Mouse (Mus musculus) liver, embryonic 11.5 days (tissue): ENCODE measurements around the gene Tecpr1. TPM values are rescaled to one million over a fixed set of nuclear protein-coding genes. Genes with fewer than 3 reads are reported as not detected.

Experiments used
- ATAC-seq: fragments of 200-750 bp; cut with Nextera tagmentation; replicated peaks from 2 replicates; pipeline ENCODE4 v1.8.0; 2017; ENCODE audit warnings: moderate number of reproducible peaks, mild to moderate bottlenecking, moderate TSS enrichment, moderate library complexity; ENCODE audit not compliant: low FRiP score
- DNase-seq: peaks from one replicate; pipeline ENCODE4 v3.0.0-alpha.2; 2017; ENCODE audit warnings: low spot score
- H3K27ac ChIP-seq: fragments of 300-500 bp; sonication (generic); 2 replicates; pipeline ENCODE4 v1.5.1; 2014; ENCODE audit warnings: mild to moderate bottlenecking, low read depth, low read length, control low read depth
- H3K27me3 ChIP-seq: fragments of 300-500 bp; sonication (generic); replicated peaks from 2 replicates; pipeline ENCODE4 v1.6.1; 2014; ENCODE audit warnings: low read length, mixed read lengths; ENCODE audit not compliant: control insufficient read depth, insufficient read depth
- H3K36me3 ChIP-seq: fragments of 300-500 bp; sonication (generic); 2 replicates; pipeline ENCODE4 v1.6.1; 2014; ENCODE audit warnings: mild to moderate bottlenecking, low read length, moderate library complexity, mixed read lengths; ENCODE audit not compliant: control insufficient read depth, insufficient read depth
- H3K4me1 ChIP-seq: fragments of 300-500 bp; sonication (generic); replicated peaks from 2 replicates; pipeline ENCODE4 v1.6.1; 2014; ENCODE audit warnings: low read length, mixed read lengths; ENCODE audit not compliant: control insufficient read depth, insufficient read depth
- H3K4me2 ChIP-seq: fragments of 300-500 bp; sonication (generic); 2 replicates; pipeline ENCODE4 v1.6.1; 2014; ENCODE audit warnings: mild to moderate bottlenecking, control low read depth, moderate library complexity
- H3K4me3 ChIP-seq: fragments of 300-500 bp; sonication (generic); 2 replicates; pipeline ENCODE4 v1.5.1; 2014; ENCODE audit warnings: low read depth, low read length, control low read depth
- H3K9ac ChIP-seq: fragments of 300-500 bp; sonication (generic); 2 replicates; pipeline ENCODE4 v1.6.1; 2014; ENCODE audit warnings: low read depth, low read length, control low read depth
- H3K9me3 ChIP-seq: fragments of 300-500 bp; sonication (generic); 2 replicates; pipeline ENCODE4 v1.6.1; 2016; ENCODE audit warnings: low read length, inconsistent platforms, mixed read lengths; ENCODE audit not compliant: control insufficient read depth
- WGBS: fragments of 180-500 bp; shearing (Covaris S2); extraction: QIAGEN DNeasy Blood & Tissue Kit; methylation state at CpG from one replicate; pipeline ENCODE4 v1.1.7; 2014; 5-methylcytosine and 5-hydroxymethylcytosine counted together
- polyA plus RNA-seq: library from polyadenylated mRNA; unstranded; fragments of >200 nt; fragmentation: Nextera tagmentation; extraction: Ambion mirVana; gene quantifications from 2 replicates; pipeline ENCODE4 v1.2.1, GENCODE M21; 2014

Tecpr1 gene
- polyA plus RNA-seq, 1 experiment from 2014 or later: 8.9 TPM

DNA sequence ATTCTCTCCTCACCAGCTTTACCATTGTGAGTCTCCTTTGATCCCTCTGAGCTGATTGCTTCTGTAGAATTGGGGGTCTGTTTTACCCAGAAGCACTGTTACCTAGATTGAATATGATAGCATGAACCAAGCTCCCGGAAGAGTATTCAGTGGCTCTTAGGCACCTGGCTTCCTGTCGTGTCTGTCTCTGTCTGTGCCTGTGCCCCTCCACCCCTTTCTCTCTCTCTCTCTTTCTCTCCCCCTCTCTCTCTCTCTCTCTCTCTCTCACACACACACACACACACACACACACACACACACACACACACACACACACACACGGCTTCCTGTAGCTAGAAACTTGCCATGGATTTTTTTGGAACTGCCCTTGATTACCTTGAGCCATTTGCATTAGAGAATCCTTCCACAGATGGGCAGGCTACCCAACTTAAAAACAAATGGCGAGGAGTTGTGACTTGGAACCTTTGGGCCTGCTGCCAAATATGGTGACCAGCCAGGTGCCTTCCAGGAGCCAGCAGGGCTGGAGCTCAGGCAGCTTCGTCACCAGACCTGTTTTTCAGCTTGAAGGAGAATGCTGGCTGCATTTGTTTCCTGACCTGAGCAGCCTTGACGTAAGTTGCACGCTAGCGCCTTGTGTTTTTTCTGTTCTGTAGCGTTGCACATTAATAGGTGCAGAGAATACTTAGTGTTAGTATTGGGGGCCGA is 60.5 kb downstream of the Tecpr1 start:
- no peak overlapping the region for H3K4me2 ChIP-seq
- ATAC-seq: no peak
- no peaks in the 10 kb centered on the region for H3K27me3 ChIP-seq
- H3K27ac ChIP-seq: no peak overlapping the region
- no peak overlapping the region for H3K4me3 ChIP-seq
- DNase-seq: no peak
- H3K9me3 ChIP-seq: no peaks in the 10 kb centered on the region
- H3K9ac ChIP-seq: no peak overlapping the region
- H3K36me3 ChIP-seq: peaks cover 7% of the 10 kb centered on the region; the same call in 1 of the 2 replicates
- 86% methylated on average over 10 of the region's 10 CpGs for WGBS
- H3K4me1 ChIP-seq: peaks cover 5% of the 10 kb centered on the region; the same call in 1 of the 2 replicates

DNA sequence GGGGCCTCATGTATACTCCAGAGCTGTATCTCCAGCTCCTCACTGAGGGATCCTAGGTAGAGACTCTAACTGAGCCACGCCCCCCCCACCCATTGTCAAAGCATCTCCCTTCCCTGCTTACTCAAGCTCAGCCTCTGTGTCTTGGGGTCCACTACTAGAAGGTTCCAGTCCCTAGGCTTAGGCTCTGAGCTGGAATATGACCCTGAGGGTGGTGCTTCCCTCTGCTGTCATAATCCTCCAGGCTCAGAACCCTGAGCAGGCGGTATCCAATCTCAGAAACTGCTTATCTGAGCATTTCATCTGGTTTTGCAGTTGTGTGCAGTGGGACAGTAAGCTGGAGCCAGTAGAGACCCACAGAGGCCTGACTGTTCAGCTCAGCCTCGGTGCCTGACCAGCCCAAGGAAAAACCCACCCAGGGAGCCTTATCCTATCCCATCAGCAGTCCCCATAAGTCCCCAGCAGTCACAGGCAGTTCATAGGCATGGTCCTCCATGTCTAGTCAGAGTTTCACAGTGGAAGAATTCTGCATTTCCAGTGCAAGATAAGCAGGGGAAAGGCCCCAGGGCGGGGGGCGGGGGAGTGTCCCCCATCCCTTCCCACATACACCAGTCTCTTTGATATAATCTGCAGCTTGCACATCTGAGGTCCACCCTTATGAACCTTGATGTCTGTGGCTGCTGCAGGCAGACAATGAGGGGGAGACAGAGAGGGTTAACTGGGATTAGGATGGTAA is 61.2 kb downstream of the Tecpr1 start:
- peaks cover 7% of the 10 kb centered on the region; the same call in 1 of the 2 replicates for H3K36me3 ChIP-seq
- ATAC-seq: peak; percentile 51
- H3K4me2 ChIP-seq: no peak overlapping the region
- H3K9ac ChIP-seq: no peak overlapping the region
- H3K4me1 ChIP-seq: peaks cover 5% of the 10 kb centered on the region; the same call in 1 of the 2 replicates
- DNase-seq: no peak
- 54% methylated on average over 5 of the region's 5 CpGs for WGBS
- H3K27me3 ChIP-seq: no peaks in the 10 kb centered on the region
- H3K27ac ChIP-seq: no peak overlapping the region
- no peaks in the 10 kb centered on the region for H3K9me3 ChIP-seq
- H3K4me3 ChIP-seq: no peak overlapping the region

DNA sequence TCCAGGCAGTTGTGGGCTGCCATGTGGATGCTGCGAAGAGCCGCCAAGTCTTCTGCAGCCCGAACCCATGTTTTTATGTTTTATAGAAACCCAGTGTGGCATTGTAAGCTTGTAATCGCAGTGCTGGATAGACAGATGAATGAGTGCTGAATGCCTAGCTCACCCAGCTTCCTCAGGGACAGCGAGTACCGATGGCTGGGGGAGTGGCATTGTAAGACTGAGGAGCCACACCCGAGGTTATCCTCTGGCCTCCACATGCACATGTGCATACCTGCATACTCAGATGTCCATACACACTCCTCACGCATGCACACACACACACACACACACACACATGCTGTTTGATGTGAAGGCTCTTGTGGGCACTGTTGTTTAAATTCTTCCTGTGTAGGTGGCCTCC is 64.3 kb downstream of the Tecpr1 start:
- Histone ChIP-seq H3K4me1 (peaks cover 5% of the 10 kb centered on the region; the same call in 1 of the 2 replicates), H3K27me3 (no peaks in the 10 kb centered on the region), H3K36me3 (peaks cover 3% of the 10 kb centered on the region; the same call in 1 of the 2 replicates), H3K4me2 (no peak overlapping the region), H3K9me3 (no peaks in the 10 kb centered on the region), H3K4me3 (no peak overlapping the region), H3K9ac (no peak overlapping the region), H3K27ac (no peak overlapping the region)
- DNase-seq (no peak), ATAC-seq (no peak)
- WGBS: 90% methylated on average over 8 of the region's 8 CpGs

DNA sequence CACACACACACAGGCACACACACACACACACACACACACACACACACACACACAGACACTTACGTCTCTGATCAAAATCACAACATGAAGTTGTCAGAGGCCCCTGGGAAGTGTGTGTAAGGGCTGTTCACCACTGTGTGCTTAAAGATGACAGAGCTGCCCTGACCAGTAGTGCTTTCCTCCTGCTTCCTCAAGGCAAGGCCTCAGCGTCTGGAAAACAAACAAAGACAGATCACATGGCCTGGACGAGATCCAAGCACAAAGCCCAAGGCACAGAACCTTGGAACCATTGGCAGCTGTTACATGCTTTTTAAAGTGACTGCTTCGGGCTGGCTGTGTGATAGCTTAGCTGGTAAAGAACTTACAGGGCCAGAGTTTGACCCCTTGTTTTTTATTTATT is 64.8 kb downstream of the Tecpr1 start:
- DNase-seq: no peak
- 68% methylated on average over 4 of the region's 4 CpGs for WGBS
- no peak overlapping the region for H3K4me2 ChIP-seq
- no peak overlapping the region for H3K9ac ChIP-seq
- no peaks in the 10 kb centered on the region for H3K27me3 ChIP-seq
- H3K27ac ChIP-seq: no peak overlapping the region
- no peak for ATAC-seq
- peaks cover 5% of the 10 kb centered on the region; the same call in 1 of the 2 replicates for H3K4me1 ChIP-seq
- H3K9me3 ChIP-seq: no peaks in the 10 kb centered on the region
- peaks cover 3% of the 10 kb centered on the region; the same call in 1 of the 2 replicates for H3K36me3 ChIP-seq
- H3K4me3 ChIP-seq: no peak overlapping the region

DNA sequence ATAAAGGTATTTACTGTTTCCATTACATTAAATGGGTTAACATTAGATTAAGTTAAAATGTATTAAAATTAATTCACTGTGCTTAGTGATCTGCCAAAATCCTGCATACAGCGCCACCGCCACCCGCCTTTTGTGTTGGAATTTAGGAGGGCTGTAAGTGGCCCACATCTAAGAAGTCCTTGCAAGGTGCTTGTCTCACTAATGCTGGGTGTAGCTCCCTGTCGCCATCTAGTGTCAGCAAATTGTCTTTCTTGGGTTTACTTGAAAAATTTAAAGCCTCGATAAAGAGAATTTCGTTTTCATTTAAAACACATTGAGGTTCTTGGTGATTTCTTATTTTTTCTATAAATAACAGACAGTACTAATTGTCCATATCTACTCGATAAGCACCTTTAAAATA is 68.9 kb downstream of the Tecpr1 start:
- DNase-seq (peak; percentile 41), ATAC-seq (no peak; the same call in 1 of the 2 replicates)
- H3K9ac ChIP-seq: no peak overlapping the region
- no peak overlapping the region for H3K27ac ChIP-seq
- H3K36me3 ChIP-seq: peaks cover 3% of the 10 kb centered on the region; the same call in 1 of the 2 replicates
- no peak overlapping the region for H3K4me3 ChIP-seq
- no peak overlapping the region for H3K4me2 ChIP-seq
- H3K27me3 ChIP-seq: no peaks in the 10 kb centered on the region
- no peaks in the 10 kb centered on the region for H3K4me1 ChIP-seq
- H3K9me3 ChIP-seq: no peaks in the 10 kb centered on the region
- 40% methylated on average over 7 of the region's 7 CpGs for WGBS

DNA sequence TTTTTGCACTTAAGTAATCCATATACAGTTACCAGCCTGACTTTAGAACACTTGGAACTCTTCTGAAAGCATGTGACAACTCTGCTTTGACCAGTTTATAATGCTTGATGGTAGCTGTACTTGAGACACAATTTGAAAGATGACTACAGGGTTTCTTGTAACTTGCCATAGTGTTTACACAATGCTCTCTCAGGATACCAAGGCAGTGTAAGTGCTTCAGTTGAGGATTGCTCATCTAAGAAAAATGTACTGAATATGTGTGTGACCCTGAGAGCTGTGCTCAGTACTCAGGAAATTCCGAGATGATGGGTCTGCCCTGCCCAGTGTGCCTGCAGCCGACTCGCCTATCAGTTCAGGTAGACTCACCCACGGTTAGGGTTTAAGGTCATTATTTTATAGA is 72.1 kb downstream of the Tecpr1 start:
- DNase-seq (no peak), ATAC-seq (no peak)
- no peak overlapping the region for H3K4me2 ChIP-seq
- H3K4me1 ChIP-seq: no peaks in the 10 kb centered on the region
- WGBS: 94% methylated on average over 4 of the region's 4 CpGs
- no peaks in the 10 kb centered on the region for H3K27me3 ChIP-seq
- H3K36me3 ChIP-seq: peaks cover 9% of the 10 kb centered on the region; the same call in 1 of the 2 replicates
- no peaks in the 10 kb centered on the region for H3K9me3 ChIP-seq
- H3K4me3 ChIP-seq: no peak overlapping the region
- H3K27ac ChIP-seq: no peak overlapping the region
- no peak overlapping the region for H3K9ac ChIP-seq

DNA sequence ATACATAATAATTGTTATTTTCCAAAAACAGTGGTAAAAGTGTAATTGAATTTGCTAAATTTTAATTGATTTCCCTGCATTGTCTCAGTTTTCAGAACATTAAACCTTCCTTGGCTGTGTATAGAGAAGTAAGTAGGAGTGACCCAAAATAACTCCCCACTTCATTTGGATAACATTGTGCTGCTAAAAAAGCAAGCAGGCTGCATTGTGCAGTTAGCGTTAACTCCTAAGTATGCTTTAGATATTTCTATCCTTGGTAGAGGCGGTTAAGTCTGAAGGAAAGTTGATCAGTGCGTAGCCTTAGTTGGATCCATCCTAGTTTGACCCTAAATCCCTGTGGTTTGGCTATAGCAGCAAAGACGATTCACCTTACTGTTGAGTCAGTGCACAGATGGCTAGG is 73.9 kb downstream of the Tecpr1 start:
- no peak overlapping the region for H3K9ac ChIP-seq
- H3K4me3 ChIP-seq: no peak overlapping the region
- no peak for DNase-seq
- H3K4me1 ChIP-seq: no peaks in the 10 kb centered on the region
- H3K4me2 ChIP-seq: no peak overlapping the region
- H3K27ac ChIP-seq: no peak overlapping the region
- WGBS: 92% methylated on average over 4 of the region's 4 CpGs
- H3K36me3 ChIP-seq: peaks cover 9% of the 10 kb centered on the region; the same call in 1 of the 2 replicates
- H3K9me3 ChIP-seq: no peaks in the 10 kb centered on the region
- no peaks in the 10 kb centered on the region for H3K27me3 ChIP-seq
- no peak for ATAC-seq

DNA sequence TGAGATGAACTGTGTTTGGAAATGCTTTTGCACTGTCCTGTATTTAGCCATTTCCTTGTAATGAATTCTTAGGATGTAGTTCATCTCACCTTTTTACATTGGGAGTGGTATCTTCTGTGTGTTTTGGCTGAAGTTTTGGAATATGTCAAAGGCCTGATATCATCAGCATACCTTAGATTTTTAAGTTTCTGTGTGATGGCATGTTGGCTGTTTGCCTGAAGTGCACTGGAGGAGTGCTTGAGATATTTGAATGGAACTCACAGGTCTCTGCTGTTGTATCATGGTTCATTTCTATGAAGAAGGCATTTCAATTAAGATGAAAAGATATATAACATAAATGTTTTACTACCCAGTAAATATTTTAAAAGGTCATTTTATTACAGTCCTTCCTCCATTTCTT is 76.5 kb downstream of the Tecpr1 start:
- Histone ChIP-seq H3K36me3 (peaks cover 9% of the 10 kb centered on the region; the same call in 1 of the 2 replicates), H3K27ac (no peak overlapping the region), H3K4me2 (no peak overlapping the region), H3K27me3 (no peaks in the 10 kb centered on the region), H3K4me3 (no peak overlapping the region), H3K9ac (no peak overlapping the region), H3K4me1 (no peaks in the 10 kb centered on the region), H3K9me3 (no peaks in the 10 kb centered on the region)
- DNase-seq (no peak), ATAC-seq (no peak)
